Mouse (Mus musculus) Patski (cell line): Measurements from ENCODE around the gene Gm11733. TPM values are rescaled to one million over a fixed set of nuclear protein-coding genes. Genes with fewer than 3 reads are reported as not detected.
A peak's percentile ranks its signal among the peaks of the same experiment; 100 is the strongest.
"Not testable (repeated sequence)": the region's sequence is repeated elsewhere in the genome, so short reads cannot be mapped to it uniquely, and the experiment has no call there.

Experiments
- ATAC-seq: fragments of 100-300 bp; one replicate; pipeline ENCODE4 v1.8.0; 2021
- CTCF ChIA-PET: fragments of 350-600 bp; sonication (Branson Sonifier 250); formaldehyde crosslinking; loops from one replicate; lab custom pipeline; 2022; ENCODE audit warnings: inconsistent platforms; lab: Charles Lee
- POLR2A ChIA-PET: fragments of 350-600 bp; sonication (Branson Sonifier 250); formaldehyde crosslinking; loops from one replicate; lab custom pipeline; 2022; ENCODE audit warnings: antibody characterized with exemption, inconsistent platforms; lab: Charles Lee
- DNase-seq: peaks from one replicate; pipeline ENCODE4 v3.0.0-alpha.2; 2011; ENCODE audit warnings: low read depth, low spot score
- H3K27me3 ChIP-seq: fragments of 371-371 bp; one replicate; pipeline ENCODE4 v1.5.1; 2021
- CTCF ChIP-seq: fragments of 100-300 bp; IDR thresholded peaks from one replicate; pipeline ENCODE4 v1.5.1; 2021
- in situ Hi-C: fragments of 300-500 bp; cut with MboI; formaldehyde crosslinking; loops from 3 replicates; pipeline ENCODE4 v1.11.1; 2018; ENCODE audit warnings: low pct_unique_long_range_greater_than_20kb, mixed read lengths
- polyA plus RNA-seq: library from polyadenylated mRNA; unstranded; gene quantifications from one replicate; pipeline ENCODE4 v1.2.3, GENCODE M21; 2021

Gm11733 gene
- polyA plus RNA-seq = 0.03 TPM

- TF ChIP-seq CTCF = no peak
- in situ Hi-C loops = no loop called here
- ChIA-PET POLR2A (no interaction called here), CTCF (no interaction called here)
- H3K27me3 ChIP-seq = no peaks in the 10 kb centered on the region
- ATAC-seq = no peak
- no peak for DNase-seq
Observed at GRCm38 (mm10) chr11:117484198-117484597, at the start of gene Gm11733. Gm11733 (plus strand) TSS chr11:117484368.

DNA sequence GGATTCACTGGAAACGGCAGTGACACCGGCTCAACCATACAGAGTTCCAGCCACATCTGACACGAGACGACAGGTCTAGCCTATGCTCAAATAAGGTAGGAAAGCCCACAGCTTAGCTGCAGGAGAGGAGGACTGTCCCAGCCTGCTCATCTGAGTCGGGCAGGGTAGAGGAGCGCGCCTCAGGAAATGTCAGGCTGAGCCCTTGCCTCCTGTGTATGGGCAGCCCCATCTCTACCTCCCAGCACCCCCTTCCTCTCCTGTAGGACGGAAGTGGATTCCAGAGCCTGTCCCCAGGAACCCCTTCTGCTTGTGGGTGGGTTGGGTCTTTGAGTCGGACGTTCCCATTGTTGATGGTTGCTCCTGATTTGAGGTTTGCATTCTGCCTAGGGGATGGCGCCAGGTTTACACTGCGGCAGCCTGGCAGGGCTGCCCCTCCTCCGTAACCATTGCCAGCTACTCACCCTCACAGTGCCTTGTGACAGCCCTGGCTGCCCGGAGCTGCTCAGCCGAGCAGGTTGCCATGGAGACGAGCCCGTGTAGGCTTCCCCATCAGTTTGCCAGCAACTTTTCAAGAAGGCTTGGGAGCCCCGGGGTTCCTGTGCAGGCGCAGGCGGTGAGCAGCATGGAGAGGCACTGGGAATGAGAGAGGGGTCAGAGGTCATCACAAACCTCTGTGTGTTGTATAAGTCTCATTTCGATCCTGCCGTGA, 47.6 kb upstream of the Gm11733 start:
- ATAC-seq = peak; percentile 48
- ChIA-PET CTCF (interaction anchor here (1.3 to 2.4 kb wide), 2 partner anchors 15 to 51 kb away, joined by 3 to 8 read pairs; no protein-coding TSS in a partner anchor), POLR2A (no interaction called here)
- no peak for TF ChIP-seq CTCF
- in situ Hi-C loops = no loop called here
- no peaks in the 10 kb centered on the region for H3K27me3 ChIP-seq
- DNase-seq = peak; percentile 63

DNA sequence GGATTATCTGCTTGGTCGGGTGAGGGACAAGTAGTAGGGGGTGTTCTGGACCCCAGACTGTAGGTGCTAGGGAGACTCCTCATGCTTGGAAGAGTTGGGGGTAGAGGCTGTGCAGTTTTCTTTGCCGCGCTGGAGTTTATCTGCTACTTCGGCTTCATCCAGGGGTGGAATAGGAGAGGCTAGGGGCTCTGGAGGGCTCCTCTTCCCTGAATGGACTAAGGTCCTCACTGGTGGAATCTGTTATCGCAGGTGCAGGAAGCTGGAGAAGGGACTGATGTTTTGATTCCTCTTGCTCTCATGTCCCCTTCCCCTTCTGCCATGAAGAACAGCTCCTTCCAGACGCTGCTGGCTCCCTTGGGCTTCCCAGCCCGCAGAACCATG, 47.1 kb upstream of the Gm11733 start:
- ATAC-seq = no peak

GRCm38 (mm10) chr11:117438363-117438762, 45.8 kb upstream of the Gm11733 start:
- no peak for DNase-seq
- TF ChIP-seq CTCF = no peak
- CTCF ChIA-PET = no interaction called here
- in situ Hi-C loops = no loop called here
- no peak for ATAC-seq
- POLR2A ChIA-PET = no interaction called here
- H3K27me3 ChIP-seq = no peaks in the 10 kb centered on the region

More for the DNA sequence above, 47.1 kb upstream of the Gm11733 start:
- ChIA-PET CTCF (no interaction called here), POLR2A (no interaction called here)
- in situ Hi-C loops = no loop called here
- H3K27me3 ChIP-seq = no peaks in the 10 kb centered on the region
- TF ChIP-seq CTCF = no peak
- DNase-seq = no peak

DNA sequence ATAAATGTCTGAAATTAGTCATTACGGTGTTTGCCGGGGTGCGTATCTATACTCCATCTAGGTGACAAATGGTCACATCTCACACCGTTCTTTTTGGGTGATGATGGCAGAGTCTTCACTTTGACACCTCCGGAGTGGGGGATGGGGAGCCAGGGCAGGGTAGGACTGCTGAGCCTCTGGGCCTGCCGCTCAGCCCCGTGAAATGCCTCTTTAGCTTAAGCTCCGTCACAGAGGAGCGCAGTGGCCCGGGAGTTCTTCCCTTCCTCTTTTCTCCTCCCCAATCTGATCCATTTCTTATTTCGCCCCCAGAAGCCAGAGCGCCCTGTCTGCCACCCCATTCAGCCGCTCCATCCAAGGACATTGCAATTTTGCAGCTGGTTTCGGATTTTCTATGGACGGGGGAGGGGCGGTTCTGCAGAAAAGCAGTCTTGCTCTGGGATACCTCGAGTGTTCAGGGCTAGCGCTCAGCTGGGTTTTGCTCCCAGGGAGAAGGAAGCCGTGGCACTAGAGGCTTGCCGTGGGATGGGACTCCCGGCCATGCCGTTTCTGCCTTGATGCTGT, 43.2 kb upstream of the Gm11733 start:
- ATAC-seq = no peak
- CTCF ChIA-PET = interaction anchor here (1.3 kb wide), 1 partner anchor 10 kb away, joined by 3 read pairs; no protein-coding TSS in a partner anchor
- H3K27me3 ChIP-seq = no peaks in the 10 kb centered on the region
- no peak for TF ChIP-seq CTCF
- POLR2A ChIA-PET = no interaction called here
- in situ Hi-C loops = no loop called here
- no peak for DNase-seq

GRCm38 (mm10) chr11:117444090-117444489, 40.1 kb upstream of the Gm11733 start:
- CTCF ChIA-PET = no interaction called here
- in situ Hi-C loops = no loop called here
- ATAC-seq = no peak
- POLR2A ChIA-PET = no interaction called here
- no peaks in the 10 kb centered on the region for H3K27me3 ChIP-seq
- no peak for TF ChIP-seq CTCF
- no peak for DNase-seq

- no peak for TF ChIP-seq CTCF
- H3K27me3 ChIP-seq = no peaks in the 10 kb centered on the region
- ATAC-seq (no peak), DNase-seq (no peak)
- in situ Hi-C loops = no loop called here
- ChIA-PET CTCF (no interaction called here), POLR2A (no interaction called here)
Observed at GRCm38 (mm10) chr11:117445707-117446106, 38.5 kb upstream of the Gm11733 start.

- peaks cover 2% of the 10 kb centered on the region for H3K27me3 ChIP-seq
- no peak for TF ChIP-seq CTCF
- CTCF ChIA-PET = no interaction called here
- DNase-seq (no peak), ATAC-seq (no peak)
- POLR2A ChIA-PET = no interaction called here
- in situ Hi-C loops = no loop called here
Observed at GRCm38 (mm10) chr11:117454086-117454485, 30.1 kb upstream of the Gm11733 start.

- DNase-seq (no peak), ATAC-seq (no peak)
- TF ChIP-seq CTCF = no peak
- POLR2A ChIA-PET = interaction anchor here (0.6 to 0.7 kb wide), 2 partner anchors 47 to 288 kb away, joined by 3 read pairs; no protein-coding TSS in a partner anchor
- in situ Hi-C loops = no loop called here
- CTCF ChIA-PET = no interaction called here
- no peaks in the 10 kb centered on the region for H3K27me3 ChIP-seq
Observed at GRCm38 (mm10) chr11:117459148-117459547, 25.0 kb upstream of the Gm11733 start.

GRCm38 (mm10) chr11:117462202-117462864, 21.8 kb upstream of the Gm11733 start:
- POLR2A ChIA-PET = no interaction called here
- no peak for ATAC-seq
- no peaks in the 10 kb centered on the region for H3K27me3 ChIP-seq

GRCm38 (mm10) chr11:117463416-117463815, 20.8 kb upstream of the Gm11733 start:
- in situ Hi-C loops, CTCF ChIA-PET, H3K27me3 ChIP-seq, ATAC-seq, POLR2A ChIA-PET, DNase-seq: not testable (repeated sequence)

More at GRCm38 (mm10) chr11:117462202-117462864, 21.8 kb upstream of the Gm11733 start:
- in situ Hi-C loops = no loop called here
- CTCF ChIA-PET = no interaction called here
- no peak for TF ChIP-seq CTCF
- DNase-seq = no peak
